Mouse (Mus musculus) stomach, postnatal 0 days (tissue): ENCODE data around the gene Hoxa5.

Experiments used
- CTCF ChIP-seq: IDR thresholded peaks from 2 replicates; pipeline ENCODE4 v1.5.1; 2016; ENCODE audit warnings: antibody characterized with exemption, low read depth, mild to moderate bottlenecking, moderate library complexity
- EP300 ChIP-seq: optimal IDR thresholded peaks from 2 replicates; pipeline ENCODE3; 2016; ENCODE audit warnings: antibody characterized with exemption

DNA sequence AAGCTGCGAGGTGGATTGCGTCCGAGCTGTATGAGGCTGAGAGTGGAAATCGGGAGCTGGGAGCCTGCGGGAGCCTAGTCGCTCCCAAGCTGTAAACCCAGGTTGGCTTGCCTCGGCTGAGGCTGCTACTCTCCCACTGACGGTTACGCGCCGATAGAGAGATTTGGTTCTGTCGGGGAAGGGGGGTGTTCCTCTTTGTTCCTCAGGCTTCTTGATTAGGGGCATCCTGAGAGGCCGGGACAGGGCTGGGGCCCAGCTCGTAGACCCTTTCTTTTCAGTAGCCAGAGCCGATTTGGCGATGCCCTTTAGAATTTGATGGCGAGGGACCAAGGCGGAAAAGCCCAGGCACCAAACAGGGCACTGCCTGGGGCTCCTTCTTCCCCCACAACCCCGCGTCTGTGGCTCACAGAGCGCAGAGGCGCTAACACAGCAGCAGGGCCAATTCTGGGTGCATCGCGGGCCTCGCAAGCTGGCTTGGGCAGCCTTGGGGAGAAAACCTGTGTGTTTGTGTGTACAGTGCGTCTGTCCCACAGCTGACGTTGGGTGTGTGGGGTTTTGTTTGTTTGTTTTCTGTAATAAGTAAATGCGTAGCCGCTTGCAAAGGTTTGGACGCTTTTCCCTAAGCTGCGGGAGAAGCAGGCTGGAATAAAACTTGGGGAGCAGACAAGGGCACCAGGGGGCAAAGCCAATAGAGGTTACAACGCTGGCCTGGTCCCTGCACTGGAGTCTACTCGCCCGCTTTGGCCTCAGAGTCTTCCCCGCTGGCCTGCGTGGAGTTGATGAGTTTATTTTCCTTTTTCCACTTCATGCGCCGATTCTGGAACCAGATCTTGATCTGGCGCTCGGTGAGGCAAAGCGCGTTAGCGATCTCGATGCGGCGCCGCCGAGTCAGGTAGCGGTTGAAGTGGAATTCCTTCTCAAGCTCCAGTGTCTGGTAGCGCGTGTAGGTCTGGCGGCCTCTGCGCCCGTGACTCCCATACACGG lies 1.5 kb upstream of the Hoxa5 start:
- TF ChIP-seq CTCF = no peak
- TF ChIP-seq EP300 = no peak
